Mouse (Mus musculus) heart, adult 2 months (tissue): ENCODE measurements around the gene Prtg.

Experiments used
- CTCF ChIP-seq: fragments of 200-600 bp; IDR thresholded peaks from 2 replicates; pipeline ENCODE4 v1.8.1; 2022; ENCODE audit warnings: antibody characterized with exemption, mild to moderate bottlenecking, moderate library complexity
- POLR2A ChIP-seq: fragments of 200-500 bp; IDR thresholded peaks from 2 replicates; pipeline ENCODE4 v1.6.1; 2011; ENCODE audit warnings: mild to moderate bottlenecking, low read depth, low read length, control low read depth; ENCODE audit not compliant: insufficient read depth

DNA sequence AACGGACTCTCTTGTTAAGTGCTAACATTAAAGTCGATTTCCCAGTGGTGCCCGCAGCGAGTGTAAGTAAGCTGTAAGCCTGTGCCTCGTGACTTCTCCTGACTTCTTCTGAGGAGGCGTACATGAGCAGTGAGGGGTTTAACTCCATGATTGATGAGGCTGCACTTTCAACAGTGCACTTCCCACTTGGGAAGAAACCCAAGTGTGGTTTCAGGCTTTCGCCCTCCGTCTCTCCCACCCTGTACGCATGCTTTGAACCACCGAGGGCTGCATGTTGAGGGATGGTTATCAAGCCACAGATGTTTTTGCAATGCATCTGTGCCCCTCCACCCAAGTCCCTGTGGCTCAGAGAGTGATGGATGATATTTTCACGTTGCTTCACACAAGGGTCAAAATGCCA lies 71.2 kb downstream of the Prtg start:
- no peak for TF ChIP-seq CTCF
- no peak for TF ChIP-seq POLR2A
